Mouse (Mus musculus) forelimb bud, embryonic 11.5 days (tissue): ENCODE data around the gene Hprt.
"Not testable (repeated sequence)": the region's sequence is repeated elsewhere in the genome, so short reads cannot be mapped to it uniquely, and the experiment has no call there.

ENCODE experiments used
- DNase-seq: peaks from one replicate; pipeline ENCODE4 v3.0.0-alpha.2; 2012; ENCODE audit warnings: low read depth, low spot score

Hprt gene

DNA sequence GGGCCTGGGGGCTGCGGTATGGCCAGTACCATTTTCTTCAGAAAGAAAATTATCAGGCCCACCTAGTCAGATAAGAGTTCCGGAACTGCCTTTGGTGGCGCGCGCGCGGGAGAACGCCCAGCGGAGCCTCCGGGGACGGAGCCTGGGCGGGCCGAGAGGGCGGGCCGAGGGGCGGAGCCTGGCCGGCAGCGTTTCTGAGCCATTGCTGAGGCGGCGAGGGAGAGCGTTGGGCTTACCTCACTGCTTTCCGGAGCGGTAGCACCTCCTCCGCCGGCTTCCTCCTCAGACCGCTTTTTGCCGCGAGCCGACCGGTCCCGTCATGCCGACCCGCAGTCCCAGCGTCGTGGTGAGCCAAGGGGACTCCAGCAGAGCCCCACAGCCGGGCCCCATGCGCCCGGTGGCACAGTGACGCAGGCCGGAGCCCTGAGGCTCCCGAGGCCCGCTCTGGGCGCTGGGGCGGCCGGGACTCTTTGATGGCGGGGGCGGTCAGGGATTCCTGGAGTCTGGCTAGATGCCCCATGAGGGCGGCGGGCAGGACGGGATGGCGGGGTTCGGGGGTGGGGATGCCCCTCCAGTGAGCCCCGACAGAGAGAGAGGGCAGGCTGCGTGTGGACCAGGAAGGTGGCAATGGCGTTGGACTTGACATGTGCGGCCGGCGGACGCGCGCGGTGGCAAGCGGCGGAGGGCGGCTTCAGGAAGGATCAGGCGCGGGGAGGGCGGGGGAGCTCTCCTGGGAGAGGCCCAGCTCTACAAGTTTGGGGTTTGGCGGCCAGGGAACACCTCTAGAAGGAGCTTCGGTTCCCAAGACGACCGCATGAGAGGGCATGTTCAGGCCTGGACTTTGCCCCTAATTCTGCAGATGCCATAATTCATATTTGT lies at the start of gene Hprt:
Hprt (plus strand) TSS at position 233 of the 879 bp plus-strand sequence.
- DNase-seq = peak; percentile 72

DNA sequence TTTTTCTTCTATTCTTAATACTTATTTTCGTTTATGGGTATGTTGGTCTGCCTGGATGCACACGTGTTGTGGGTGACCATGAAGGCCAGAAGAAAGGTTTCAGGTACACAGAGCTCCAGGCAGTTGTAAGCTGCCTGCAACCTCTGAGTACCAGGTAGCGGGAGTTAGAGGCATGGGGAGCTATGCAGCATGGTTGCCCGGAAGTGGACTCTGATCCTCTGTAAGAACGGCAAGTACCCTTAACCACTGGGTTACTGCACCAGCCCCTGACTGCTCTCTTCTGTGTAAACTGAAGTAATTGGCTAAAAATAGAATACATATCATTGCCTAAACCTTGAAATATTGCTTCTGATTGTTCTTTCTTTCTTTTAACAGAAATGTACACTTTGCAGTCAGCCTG lies 42.4 kb upstream of the Hprt start:
- no peak for DNase-seq

DNA sequence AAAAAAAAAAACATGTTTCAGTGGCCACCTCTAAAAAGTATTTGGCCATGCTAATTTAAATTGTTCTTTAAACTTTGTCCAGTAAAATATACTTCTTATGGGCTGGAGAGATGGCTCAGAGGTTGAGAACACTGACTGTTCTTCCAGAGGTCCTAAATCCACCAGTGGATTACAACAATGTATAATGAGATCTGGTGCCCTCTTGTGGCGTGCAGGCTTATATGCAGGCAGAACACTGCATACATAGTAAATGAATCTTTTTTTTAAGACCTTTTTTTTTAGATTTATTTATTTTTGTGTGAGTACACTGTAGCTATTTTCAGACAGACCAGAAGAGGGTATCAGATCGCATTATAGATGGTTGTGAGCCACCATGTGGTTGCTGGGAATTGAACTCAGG lies 38.2 kb upstream of the Hprt start:
- peak; percentile 24 for DNase-seq

DNA sequence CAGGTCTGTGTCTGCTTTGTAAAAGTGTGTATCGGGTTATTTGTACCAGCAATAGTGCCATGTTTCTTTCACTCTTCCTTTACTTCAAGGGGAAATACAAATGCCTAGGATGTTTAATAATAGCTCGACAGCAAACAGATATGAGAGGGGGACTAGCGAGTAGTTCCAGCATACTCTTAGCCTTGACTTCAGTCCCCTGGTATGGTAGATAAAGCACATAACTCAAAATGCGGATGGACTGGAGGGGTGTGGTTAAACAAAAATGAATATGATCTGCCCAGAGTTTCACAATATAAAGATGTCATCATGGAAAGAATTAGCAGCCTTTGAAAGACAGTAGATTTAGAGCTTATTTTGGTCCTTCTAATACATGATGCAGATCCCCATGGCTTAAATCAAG lies 31.0 kb upstream of the Hprt start:
- no peak for DNase-seq

DNA sequence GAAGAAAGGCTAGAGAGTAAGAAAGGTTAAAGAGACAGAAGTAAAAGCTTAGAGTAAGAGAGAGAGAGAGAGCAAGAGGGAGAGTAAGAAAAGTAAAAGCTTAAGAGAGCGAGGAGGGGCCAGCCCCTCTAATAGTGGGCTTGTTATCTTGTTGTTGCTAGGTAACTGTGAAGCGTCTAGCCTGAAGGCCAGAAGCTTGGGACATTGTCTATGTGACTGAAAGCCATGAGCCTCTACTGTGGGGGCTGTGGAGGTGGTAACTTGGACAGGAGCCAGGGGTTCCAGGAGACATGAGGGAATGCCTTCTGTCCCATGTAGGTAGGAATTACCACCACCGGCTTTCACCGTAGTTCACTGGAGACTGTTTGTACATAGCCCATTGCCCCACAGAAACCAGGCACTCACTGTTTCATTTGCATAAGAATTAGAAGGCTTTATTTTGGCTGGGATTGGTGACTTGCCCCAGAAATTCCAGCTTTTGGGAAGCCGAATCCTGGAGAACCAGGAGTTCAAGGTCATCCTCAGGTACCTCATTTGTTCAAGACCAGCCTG lies 26.3 kb upstream of the Hprt start:
- DNase-seq = no peak

DNA sequence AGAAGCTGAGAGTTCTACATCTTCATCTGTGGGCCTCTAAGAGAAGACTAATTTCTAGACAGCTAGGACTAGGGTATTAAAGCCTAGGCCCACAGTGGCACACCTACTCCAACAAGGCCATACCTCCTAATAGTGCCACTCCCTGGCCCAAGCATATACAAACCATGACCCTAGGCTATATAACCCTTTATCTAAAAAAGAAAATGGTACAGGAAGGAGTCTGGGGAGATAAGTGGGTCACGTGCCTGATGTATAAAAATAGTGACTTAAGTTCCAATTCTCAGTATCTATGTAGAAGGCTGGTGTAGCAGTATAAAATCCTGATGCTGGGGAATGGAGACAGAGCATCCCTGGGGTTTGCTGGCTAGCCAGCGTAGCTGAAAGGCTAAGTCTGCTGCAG lies 22.8 kb upstream of the Hprt start:
- DNase-seq = no peak

DNA sequence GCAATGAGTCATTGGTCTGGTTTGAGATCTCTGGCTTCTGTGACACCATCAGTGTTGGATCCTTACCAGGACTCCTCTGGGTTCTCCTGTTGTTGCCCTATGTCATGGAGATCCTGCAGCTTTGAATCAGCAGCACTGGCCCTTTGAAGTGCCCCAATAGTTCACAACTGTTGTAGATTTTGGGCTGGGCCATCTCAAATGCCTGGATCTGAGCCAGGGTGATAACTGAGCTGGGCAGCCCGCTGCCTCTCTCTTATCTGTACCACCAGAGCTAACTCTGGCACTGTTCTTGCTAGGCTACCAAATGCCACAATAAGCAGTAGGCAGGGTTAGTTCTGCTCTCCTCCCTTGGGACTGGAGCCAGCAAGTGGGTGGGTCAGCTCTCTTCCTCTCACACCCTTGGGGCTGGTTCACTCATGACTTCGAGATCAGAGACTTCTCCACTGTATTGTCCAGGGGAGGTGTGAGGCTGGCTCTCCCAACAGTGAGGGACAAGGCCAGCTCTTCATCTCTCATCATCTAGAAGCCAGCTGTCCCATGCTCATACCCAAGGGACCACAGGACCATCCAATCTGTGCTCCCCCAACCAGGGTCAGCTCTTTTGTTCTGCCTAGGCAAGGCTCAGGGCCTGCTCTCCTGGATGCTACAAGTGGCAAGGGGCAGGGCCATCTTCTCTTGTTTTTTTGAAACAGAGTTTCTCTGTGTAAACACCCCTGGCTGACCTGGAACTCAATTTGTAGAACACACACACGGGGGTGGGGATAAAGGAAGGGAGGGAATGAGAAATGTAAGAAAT lies 16.5 kb upstream of the Hprt start:
- no peak for DNase-seq

DNA sequence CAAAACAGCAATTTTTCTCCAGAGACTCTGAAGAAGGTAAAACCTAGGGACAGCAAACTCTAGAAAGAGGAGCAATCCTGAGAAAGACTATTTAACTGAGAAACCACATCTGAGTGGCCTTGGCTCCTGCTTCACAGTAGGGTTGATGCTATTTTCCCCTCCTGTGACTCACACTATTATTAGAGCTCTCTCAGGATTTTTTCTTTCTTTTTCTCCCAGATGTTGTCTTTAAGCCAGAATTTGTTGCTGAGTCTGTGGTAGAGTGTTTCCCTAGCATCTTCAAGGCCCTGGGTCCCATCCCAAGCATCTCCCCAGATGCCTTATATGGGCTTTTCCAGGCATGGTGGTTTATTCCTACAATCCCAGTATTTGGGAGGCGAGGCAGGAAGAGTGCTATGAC lies 15.8 kb upstream of the Hprt start:
- DNase-seq = no peak

DNA sequence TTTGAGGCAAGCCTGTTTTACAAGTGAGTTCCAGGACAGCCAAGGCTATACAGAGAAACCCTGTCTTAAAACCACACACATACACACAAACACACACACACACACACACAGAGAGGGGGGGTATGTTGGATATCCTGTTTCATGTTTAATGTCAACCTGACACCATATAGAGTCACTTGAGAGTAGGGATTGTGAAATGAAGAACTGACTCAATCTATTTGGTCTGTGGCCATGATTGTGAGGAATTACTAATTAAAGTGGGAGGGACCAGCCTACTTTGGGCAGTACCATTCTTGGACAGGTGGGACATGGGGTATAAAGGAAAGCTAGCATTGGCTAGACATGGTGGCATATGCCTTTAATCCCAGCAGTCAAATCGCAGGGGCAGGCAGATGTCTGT lies 15.3 kb upstream of the Hprt start:
- DNase-seq = no peak

DNA sequence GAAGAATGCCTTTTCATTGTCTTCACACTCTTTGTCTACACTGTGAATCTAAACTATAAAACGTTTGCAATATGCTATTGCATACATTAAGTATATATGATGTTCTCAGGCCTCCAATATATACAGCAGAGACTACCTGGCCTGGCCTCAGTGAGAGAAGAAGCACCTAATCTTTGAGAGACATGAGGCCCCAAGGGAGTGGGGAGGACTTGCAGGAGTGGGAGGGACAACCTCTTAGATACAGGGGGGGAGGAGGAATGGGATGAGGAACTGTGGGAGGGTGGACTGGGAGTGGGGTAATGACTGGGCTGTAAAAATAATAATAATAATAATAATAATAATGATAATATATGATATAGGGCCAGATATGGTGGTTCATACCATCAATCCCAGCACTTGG lies 9.4 kb upstream of the Hprt start:
- no peak for DNase-seq

DNA sequence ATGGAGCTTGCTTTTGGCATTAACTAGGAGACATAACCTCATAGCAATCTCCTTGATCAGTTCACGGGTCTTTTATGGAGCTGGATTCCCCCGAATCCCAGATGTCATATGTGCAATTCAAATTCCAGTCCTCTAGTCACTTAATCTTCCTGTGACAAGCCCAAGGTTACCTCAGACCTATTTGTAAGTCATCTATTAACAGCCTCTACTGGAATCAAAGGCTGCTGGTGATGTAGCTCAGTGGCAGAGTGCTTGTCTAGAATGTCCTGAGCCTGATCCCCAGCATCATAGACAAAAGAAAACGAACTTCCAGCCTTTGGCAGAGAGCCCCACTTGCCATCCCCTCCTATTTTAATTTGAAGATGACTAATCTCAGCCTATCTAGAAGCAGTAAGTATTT lies 6.6 kb upstream of the Hprt start:
- no peak for DNase-seq

DNA sequence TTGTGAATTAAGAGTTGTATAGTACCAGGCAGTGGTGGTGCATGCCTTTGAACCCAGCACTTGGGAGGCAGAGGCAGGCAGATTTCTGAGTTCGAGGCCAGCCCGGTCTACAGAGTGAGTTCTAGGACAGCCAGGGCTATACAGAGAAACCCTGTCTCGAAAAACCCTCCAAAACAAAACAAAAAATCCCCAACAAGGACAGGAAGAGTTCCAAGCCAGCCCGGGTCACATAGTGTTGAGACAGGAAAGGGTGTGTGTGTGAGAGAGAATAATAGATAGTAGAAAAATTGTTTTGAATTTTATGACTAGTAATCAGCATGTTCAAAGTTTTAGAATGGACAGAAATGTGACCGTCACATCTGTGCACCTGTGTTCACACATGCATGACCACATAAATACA lies 6.8 kb downstream of the Hprt start:
- not testable (repeated sequence) for DNase-seq

DNA sequence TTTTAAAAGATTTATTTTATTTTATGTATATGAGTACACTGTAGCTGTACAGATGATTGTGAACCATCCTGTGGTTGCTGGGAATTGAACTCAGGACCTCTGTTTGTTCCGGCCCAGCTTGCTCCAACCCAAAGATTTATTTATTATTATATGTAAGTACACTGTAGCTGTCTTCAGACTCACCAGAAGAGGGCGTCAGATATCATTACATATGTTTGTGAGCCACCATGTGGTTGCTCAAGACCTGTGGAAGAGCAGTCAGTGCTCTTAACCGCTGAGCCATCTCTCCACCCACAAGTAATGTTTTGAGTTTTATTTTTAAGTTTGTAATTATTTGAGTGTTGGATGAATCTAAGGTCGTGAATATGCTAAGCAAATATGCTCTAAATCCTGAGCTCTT lies 16.9 kb downstream of the Hprt start:
- not testable (repeated sequence) for DNase-seq

DNA sequence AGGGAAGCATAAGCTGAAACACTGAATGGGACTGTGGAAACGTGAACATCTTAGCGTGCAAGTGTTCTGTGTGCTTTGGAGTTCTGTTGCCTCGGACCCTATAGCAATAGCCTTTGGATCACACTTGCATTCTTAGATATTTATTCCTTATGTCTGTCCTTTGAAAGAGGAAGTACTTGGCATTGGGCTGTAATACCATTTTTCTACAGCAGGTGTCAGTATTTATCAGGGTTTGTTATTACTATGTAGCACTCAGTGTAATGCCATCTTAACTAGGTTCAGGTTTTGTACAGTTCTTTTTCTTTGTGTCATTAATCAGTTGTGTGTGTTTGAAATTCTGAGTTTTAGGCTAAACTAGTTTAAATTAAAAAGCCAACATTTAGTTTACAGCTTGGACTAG lies 18.1 kb downstream of the Hprt start:
- DNase-seq = peak; percentile 76

DNA sequence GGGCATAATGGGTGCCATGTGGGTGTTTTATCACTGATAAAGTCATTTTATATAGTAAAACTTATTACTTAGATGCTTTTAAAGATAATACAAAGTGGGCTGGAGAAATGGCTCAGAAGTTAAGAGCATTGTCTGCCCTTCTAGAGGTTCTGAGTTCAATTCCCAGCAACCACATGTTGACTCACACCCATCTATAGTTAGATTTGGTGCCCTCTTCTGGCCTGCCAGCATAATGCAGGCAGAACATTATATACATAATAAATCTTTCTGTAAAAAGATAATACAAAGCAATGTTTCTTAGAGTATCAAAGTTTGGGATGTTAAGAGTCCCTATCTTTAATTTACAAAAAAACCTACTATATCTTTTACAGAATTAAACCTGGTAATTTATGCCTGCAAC lies 27.6 kb downstream of the Hprt start:
- DNase-seq = no peak

DNA sequence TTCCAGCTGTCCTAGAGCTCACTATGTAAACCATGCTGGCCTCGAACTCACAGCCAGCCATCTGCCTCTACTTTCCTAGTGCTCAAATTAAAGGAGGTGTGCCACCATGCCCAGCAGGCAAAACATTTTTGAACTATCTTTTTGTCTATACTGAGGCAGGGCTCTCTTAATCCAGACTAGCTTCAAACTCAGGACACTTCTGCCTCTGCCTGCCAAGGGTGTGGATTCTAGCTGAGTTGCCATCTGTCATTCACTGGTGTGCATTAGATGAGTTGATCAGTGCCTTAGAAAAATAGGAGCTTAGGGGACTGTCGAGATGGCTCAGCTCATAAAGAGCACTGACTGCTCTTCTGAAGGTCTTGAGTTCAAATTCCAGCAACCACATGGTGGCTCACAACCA lies 35.1 kb downstream of the Hprt start:
- DNase-seq = no peak

DNA sequence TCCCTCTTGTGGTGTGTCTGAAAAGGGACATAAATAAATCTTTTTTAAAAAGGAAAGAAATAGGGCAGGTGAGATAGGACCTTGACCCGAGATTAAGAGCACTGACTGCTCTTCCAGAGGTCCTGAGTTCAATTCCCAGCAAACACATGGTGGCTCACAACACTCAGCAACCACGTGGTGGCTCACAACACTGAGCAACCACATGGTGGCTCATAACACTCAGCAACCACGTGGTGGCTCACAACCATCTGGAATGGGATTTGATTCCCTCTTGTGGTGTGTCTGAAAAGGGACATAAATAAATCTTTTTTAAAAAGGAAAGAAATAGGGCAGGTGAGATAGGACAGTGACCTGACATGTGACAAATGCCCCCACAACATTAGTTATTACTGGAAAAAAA lies 36.3 kb downstream of the Hprt start:
- DNase-seq = peak; percentile 28

DNA sequence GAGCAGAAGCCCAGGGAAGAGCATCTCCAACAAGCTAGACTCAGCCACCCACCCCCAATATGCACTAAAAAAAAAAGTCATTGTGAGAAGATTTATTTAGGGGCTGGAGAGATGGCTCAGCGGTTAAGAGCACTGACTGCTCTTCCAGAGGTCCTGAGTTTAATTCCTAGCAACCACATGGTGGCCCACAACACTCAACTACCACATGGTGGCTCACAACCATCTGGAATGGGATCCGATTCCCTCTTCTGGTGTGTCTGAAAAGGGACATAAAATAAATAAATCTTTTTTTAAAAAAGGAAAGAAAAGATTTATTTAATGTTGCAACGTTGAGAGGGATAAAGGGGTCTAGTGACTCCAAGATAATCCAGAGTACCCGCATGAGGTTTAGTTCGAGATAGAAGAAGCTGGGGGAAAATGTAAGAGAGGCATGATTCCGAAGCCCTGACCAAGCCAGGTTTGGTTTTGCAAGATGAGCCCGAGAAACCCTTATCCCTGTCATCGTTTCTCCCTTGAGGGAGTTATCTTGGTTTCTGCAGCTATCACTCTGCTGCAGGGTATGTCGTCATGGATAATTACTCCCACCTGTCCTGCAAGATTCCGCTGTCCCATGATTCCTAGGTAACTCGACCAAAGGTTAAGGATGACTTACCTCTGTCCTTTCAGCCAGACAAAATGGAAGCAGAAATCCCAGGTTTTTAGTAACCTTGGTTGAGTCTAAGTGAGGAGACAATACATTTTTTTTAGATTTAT lies 37.7 kb downstream of the Hprt start:
- no peak for DNase-seq

DNA sequence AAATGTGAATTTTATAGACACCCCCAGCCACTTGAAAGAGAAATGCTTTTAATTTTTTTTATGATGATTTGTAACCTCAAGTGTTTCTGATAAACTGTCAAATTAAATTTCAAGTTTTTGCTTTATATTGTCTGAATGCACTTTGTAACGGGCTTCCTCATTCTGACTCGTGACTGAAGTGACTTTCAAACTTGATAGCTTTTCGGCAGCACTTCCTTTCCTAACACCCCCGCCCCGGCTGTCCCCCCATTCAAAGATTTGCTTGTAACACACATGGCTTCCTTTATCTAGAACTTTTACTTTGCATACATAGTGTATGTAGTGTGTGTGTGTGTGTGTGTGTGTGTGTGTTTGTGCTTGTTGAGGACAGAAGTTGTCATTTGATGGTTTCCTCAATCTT lies 41.6 kb downstream of the Hprt start:
- DNase-seq = no peak

DNA sequence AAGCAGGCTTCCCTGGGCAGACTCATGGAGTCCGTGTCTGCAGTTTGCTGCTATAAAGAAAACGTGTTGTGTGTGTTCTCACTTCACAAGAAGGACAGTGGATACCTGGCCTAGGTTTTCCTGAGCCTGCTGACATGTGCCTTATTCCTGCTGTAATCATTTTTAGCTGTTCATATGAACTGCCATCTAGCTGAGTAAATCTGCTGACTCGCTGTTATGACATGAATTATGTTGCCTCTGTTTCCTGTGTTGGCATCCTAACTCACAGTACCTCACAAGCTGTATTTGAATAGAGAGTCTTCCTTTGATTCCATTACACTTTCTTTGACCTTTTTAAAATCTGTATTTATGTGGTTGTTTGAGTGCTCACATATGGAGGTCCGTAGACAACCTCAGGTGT lies 50.3 kb downstream of the Hprt start:
- DNase-seq = no peak

DNA sequence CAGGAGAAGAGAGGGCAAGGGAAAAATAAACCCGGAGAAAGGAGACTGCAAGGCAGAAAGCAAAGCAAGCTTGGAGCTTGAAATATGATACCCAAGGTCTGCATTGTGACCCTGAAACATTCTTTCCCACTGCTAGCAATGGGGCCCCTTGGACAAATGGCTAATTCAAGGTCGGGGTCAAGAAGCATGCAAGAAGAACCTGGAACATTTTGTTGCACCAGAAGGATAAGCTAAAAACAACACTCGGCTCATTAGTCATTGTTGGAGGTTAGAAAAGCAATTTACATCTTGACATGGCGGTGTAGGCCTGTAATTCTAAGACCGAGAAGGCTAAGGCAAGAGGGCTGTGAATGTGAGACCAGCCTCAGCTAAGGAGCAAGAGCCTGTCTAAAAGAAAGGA lies 51.7 kb downstream of the Hprt start:
- no peak for DNase-seq

DNA sequence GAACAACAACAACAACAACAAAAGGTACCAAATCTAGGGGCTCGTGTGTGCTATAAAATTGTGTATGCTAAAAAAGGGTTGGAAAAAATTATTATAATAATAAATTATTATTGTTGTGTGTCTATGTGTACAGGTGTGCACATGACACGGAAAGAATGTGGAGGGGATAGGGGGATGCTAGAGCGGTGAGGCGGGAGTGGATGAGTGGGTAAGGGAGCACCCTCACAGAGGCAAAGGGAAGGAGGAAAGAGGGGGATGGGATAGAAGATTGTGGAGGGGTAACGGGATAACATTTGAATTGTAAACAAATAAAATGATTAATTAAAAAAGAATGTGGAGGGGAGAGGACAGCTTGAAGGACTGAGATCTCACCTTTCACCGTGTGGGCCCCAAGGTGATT lies 52.2 kb downstream of the Hprt start:
- DNase-seq = no peak
